Mouse (Mus musculus) liver, embryonic 11.5 days (tissue): Measurements from ENCODE around the gene Trmt1. TPM values are rescaled to one million over a fixed set of nuclear protein-coding genes. Genes with fewer than 3 reads are reported as not detected.
A peak's percentile ranks its signal among the peaks of the same experiment; 100 is the strongest.
"Not testable (repeated sequence)": the region's sequence is repeated elsewhere in the genome, so short reads cannot be mapped to it uniquely, and the experiment has no call there.

ENCODE experiments used
- ATAC-seq: fragments of 200-750 bp; cut with Nextera tagmentation; replicated peaks from 2 replicates; pipeline ENCODE4 v1.8.0; 2017; ENCODE audit warnings: moderate number of reproducible peaks, mild to moderate bottlenecking, moderate TSS enrichment, moderate library complexity; ENCODE audit not compliant: low FRiP score
- DNase-seq: peaks from one replicate; pipeline ENCODE4 v3.0.0-alpha.2; 2017; ENCODE audit warnings: low spot score
- H3K27ac ChIP-seq: fragments of 300-500 bp; sonication (generic); 2 replicates; pipeline ENCODE4 v1.5.1; 2014; ENCODE audit warnings: mild to moderate bottlenecking, low read depth, low read length, control low read depth
- H3K27me3 ChIP-seq: fragments of 300-500 bp; sonication (generic); replicated peaks from 2 replicates; pipeline ENCODE4 v1.6.1; 2014; ENCODE audit warnings: low read length, mixed read lengths; ENCODE audit not compliant: control insufficient read depth, insufficient read depth
- H3K36me3 ChIP-seq: fragments of 300-500 bp; sonication (generic); 2 replicates; pipeline ENCODE4 v1.6.1; 2014; ENCODE audit warnings: mild to moderate bottlenecking, low read length, moderate library complexity, mixed read lengths; ENCODE audit not compliant: control insufficient read depth, insufficient read depth
- H3K4me1 ChIP-seq: fragments of 300-500 bp; sonication (generic); replicated peaks from 2 replicates; pipeline ENCODE4 v1.6.1; 2014; ENCODE audit warnings: low read length, mixed read lengths; ENCODE audit not compliant: control insufficient read depth, insufficient read depth
- H3K4me2 ChIP-seq: fragments of 300-500 bp; sonication (generic); 2 replicates; pipeline ENCODE4 v1.6.1; 2014; ENCODE audit warnings: mild to moderate bottlenecking, control low read depth, moderate library complexity
- H3K4me3 ChIP-seq: fragments of 300-500 bp; sonication (generic); 2 replicates; pipeline ENCODE4 v1.5.1; 2014; ENCODE audit warnings: low read depth, low read length, control low read depth
- H3K9ac ChIP-seq: fragments of 300-500 bp; sonication (generic); 2 replicates; pipeline ENCODE4 v1.6.1; 2014; ENCODE audit warnings: low read depth, low read length, control low read depth
- H3K9me3 ChIP-seq: fragments of 300-500 bp; sonication (generic); 2 replicates; pipeline ENCODE4 v1.6.1; 2016; ENCODE audit warnings: low read length, inconsistent platforms, mixed read lengths; ENCODE audit not compliant: control insufficient read depth
- WGBS: fragments of 180-500 bp; shearing (Covaris S2); extraction: QIAGEN DNeasy Blood & Tissue Kit; methylation state at CpG from one replicate; pipeline ENCODE4 v1.1.7; 2014; 5-methylcytosine and 5-hydroxymethylcytosine counted together
- polyA plus RNA-seq: library from polyadenylated mRNA; unstranded; fragments of >200 nt; fragmentation: Nextera tagmentation; extraction: Ambion mirVana; gene quantifications from 2 replicates; pipeline ENCODE4 v1.2.1, GENCODE M21; 2014

Trmt1 gene
- polyA plus RNA-seq, 1 experiment from 2014 or later: 95.6 TPM

DNA sequence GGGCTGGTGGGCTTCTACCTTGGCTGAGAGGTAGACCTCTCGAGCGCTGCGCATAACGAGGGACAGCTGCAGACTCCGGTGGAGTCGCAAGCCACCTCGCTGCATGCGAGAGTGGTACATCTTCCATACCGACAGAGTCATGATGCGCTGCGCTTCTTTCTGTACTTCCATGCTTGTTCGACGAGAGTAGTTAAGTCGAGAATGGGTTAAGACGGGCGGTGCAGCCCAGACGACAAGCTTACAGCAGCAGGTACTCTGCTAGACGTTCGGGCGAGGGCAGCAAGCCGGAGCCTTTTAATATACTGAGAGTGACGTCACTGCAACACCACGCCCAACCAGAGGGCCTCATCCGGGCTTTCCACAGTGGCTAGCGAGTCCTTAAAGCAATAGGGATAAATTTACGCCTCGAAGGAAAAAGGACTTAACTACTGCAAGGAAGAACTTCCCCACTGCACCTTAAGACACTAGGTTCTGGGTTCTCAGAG, 23.5 kb upstream of the Trmt1 start, which contains the start of gene Ier2:
Gene Ier2, minus strand, starts transcription at position 272 of the 485 bp plus-strand sequence.
- under 1% methylated on average over 27 of the region's 27 CpGs for WGBS

GRCm38 (mm10) chr8:84663483-84664327, 22.4 kb upstream of the Trmt1 start:
- ATAC-seq (peak; percentile 82), DNase-seq (peak; percentile 97)
- Histone ChIP-seq H3K9me3 (no peaks in the 10 kb centered on the region), H3K4me2 (peak overlapping the region; percentile 97), H3K4me1 (peaks cover 30% of the 10 kb centered on the region), H3K4me3 (peak overlapping the region; percentile 87), H3K27ac (peak overlapping the region; percentile 95), H3K27me3 (no peaks in the 10 kb centered on the region), H3K9ac (peak overlapping the region; percentile 96), H3K36me3 (no peaks in the 10 kb centered on the region)
- WGBS: 3% methylated on average over 43 of the region's 43 CpGs

More for the DNA sequence above, 23.5 kb upstream of the Trmt1 start, which contains the start of gene Ier2:
- Histone ChIP-seq H3K27ac (peak within 1 kb of the TSS; percentile 95), H3K9ac (peak within 1 kb of the TSS; percentile 96), H3K4me2 (peak within 1 kb of the TSS; percentile 97), H3K4me1 (peaks cover 36% of the 10 kb centered on the region), H3K27me3 (no peaks in the 10 kb centered on the region), H3K4me3 (peak within 1 kb of the TSS; percentile 87), H3K9me3 (no peaks in the 10 kb centered on the region), H3K36me3 (no peaks in the 10 kb centered on the region)
- ATAC-seq (peak; percentile 71), DNase-seq (peak; percentile 93)

GRCm38 (mm10) chr8:84664566-84665384, 21.3 kb upstream of the Trmt1 start:
- Histone ChIP-seq H3K27ac (peak overlapping the region; percentile 95), H3K4me3 (peak overlapping the region; percentile 87), H3K4me1 (peaks cover 19% of the 10 kb centered on the region), H3K27me3 (no peaks in the 10 kb centered on the region), H3K4me2 (peak overlapping the region; percentile 97), H3K9ac (peak overlapping the region; percentile 96), H3K9me3 (no peaks in the 10 kb centered on the region), H3K36me3 (no peaks in the 10 kb centered on the region)
- DNase-seq (peak; percentile 84), ATAC-seq (peak; percentile 40)
- WGBS: under 1% methylated on average over 29 of the region's 29 CpGs

- 3% methylated on average over 14 of the region's 14 CpGs for WGBS
- Histone ChIP-seq H3K4me1 (peaks cover 17% of the 10 kb centered on the region), H3K27me3 (no peaks in the 10 kb centered on the region), H3K4me2 (peak overlapping the region; percentile 97), H3K9ac (peak overlapping the region; percentile 96), H3K27ac (peak overlapping the region; percentile 95), H3K4me3 (peak overlapping the region; percentile 87), H3K9me3 (no peaks in the 10 kb centered on the region), H3K36me3 (no peaks in the 10 kb centered on the region)
- ATAC-seq (no peak; the same call in 1 of the 2 replicates), DNase-seq (no peak)
Observed at GRCm38 (mm10) chr8:84665385-84665893, 20.7 kb upstream of the Trmt1 start.

GRCm38 (mm10) chr8:84668081-84668480, 18.0 kb upstream of the Trmt1 start:
- Histone ChIP-seq H3K27ac (no peak overlapping the region), H3K4me1 (peaks cover 15% of the 10 kb centered on the region), H3K27me3 (no peaks in the 10 kb centered on the region), H3K9ac (no peak overlapping the region), H3K36me3 (peaks cover 6% of the 10 kb centered on the region; the same call in 1 of the 2 replicates), H3K4me2 (no peak overlapping the region), H3K4me3 (no peak overlapping the region), H3K9me3 (no peaks in the 10 kb centered on the region)
- DNase-seq (no peak), ATAC-seq (no peak)
- 70% methylated on average over 1 of the region's 1 CpGs for WGBS

GRCm38 (mm10) chr8:84668731-84669485, 17.2 kb upstream of the Trmt1 start:
- 63% methylated on average over 6 of the region's 6 CpGs for WGBS
- ATAC-seq: no peak

GRCm38 (mm10) chr8:84670295-84671006, 15.7 kb upstream of the Trmt1 start:
- DNase-seq, H3K27me3 ChIP-seq, H3K27ac ChIP-seq, H3K9ac ChIP-seq, H3K4me2 ChIP-seq, H3K9me3 ChIP-seq, H3K4me1 ChIP-seq, H3K4me3 ChIP-seq: not testable (repeated sequence)
- WGBS: 67% methylated on average over 5 of the region's 5 CpGs
- peak; percentile 20; the same call in 1 of the 2 replicates for ATAC-seq
- H3K36me3 ChIP-seq: peaks cover 20% of the 10 kb centered on the region

More at GRCm38 (mm10) chr8:84668731-84669485, 17.2 kb upstream of the Trmt1 start:
- Histone ChIP-seq H3K27me3 (no peaks in the 10 kb centered on the region), H3K27ac (no peak overlapping the region), H3K4me3 (no peak overlapping the region), H3K4me2 (no peak overlapping the region), H3K9me3 (no peaks in the 10 kb centered on the region), H3K36me3 (peaks cover 10% of the 10 kb centered on the region; the same call in 1 of the 2 replicates), H3K4me1 (peaks cover 9% of the 10 kb centered on the region; the same call in 1 of the 2 replicates), H3K9ac (no peak overlapping the region)
- no peak for DNase-seq
